Mouse (Mus musculus) G1E (cell line): ENCODE results near the gene Fbxw11. TPM values are rescaled to one million over a fixed set of nuclear protein-coding genes. Genes with fewer than 3 reads are reported as not detected.

ENCODE experiments used
- ATAC-seq: 2 replicates; pipeline ENCODE4 v1.8.0; 2016; ENCODE audit warnings: mild to moderate bottlenecking; ENCODE audit not compliant: insufficient number of reproducible peaks, poor library complexity, low FRiP score, severe bottlenecking; ENCODE audit errors: extremely low read depth
- DNase-seq: peaks from one replicate; pipeline ENCODE4 v3.0.0; 2012; ENCODE audit warnings: low spot score
- H3K27me3 ChIP-seq: 2 replicates; pipeline ENCODE4 v1.6.1; 2012; ENCODE audit warnings: mild to moderate bottlenecking, low read length, inconsistent platforms; ENCODE audit not compliant: insufficient read depth
- H3K36me3 ChIP-seq: replicated peaks from 2 replicates; pipeline ENCODE3; 2012; ENCODE audit warnings: mild to moderate bottlenecking, inconsistent platforms
- H3K4me1 ChIP-seq: 2 replicates; pipeline ENCODE4 v1.6.1; 2012; ENCODE audit warnings: low read depth, low read length, inconsistent platforms, mixed read lengths; ENCODE audit not compliant: insufficient read depth
- H3K4me3 ChIP-seq: 2 replicates; pipeline ENCODE4 v1.5.1; 2012; ENCODE audit warnings: low read depth, mild to moderate bottlenecking, inconsistent platforms, low read length, moderate library complexity, mixed read lengths
- H3K9me3 ChIP-seq: replicated peaks from 2 replicates; pipeline ENCODE4 v1.6.1; 2012; ENCODE audit warnings: inconsistent platforms
- CTCF ChIP-seq: IDR thresholded peaks from 2 replicates; pipeline ENCODE4 v1.5.1; 2012; ENCODE audit warnings: low read depth, low read length, inconsistent platforms, mixed read lengths
- GATA1 ChIP-seq: IDR thresholded peaks from 2 replicates; pipeline ENCODE4 v1.6.1; 2012; ENCODE audit warnings: borderline replicate concordance, low read length, inconsistent platforms, mixed read lengths
- GATA2 ChIP-seq: IDR thresholded peaks from 2 replicates; pipeline ENCODE4 v1.6.1; 2012; ENCODE audit warnings: low read depth, low read length, inconsistent platforms, borderline replicate concordance
- POLR2AphosphoS5 ChIP-seq: IDR thresholded peaks from 2 replicates; pipeline ENCODE4 v1.6.1; 2012; ENCODE audit warnings: low read depth, low read length, inconsistent platforms; ENCODE audit not compliant: insufficient replicate concordance
- TAL1 ChIP-seq: conservative IDR thresholded peaks from 2 replicates; pipeline ENCODE4 v1.6.1; 2012; ENCODE audit warnings: low read depth, low read length, inconsistent platforms, mixed read lengths
- polyA plus RNA-seq: library from polyadenylated mRNA; stranded (reverse); fragments of >175 nt; gene quantifications from 2 replicates; pipeline ENCODE4 v1.2.3, GENCODE M21; 2012
- total RNA-seq, 2 experiments: library from RNA; stranded (forward) in 1 of 2; stranded (reverse) in 1 of 2; fragments of 200-1000 nt in 1 of 2; fragments of >200 nt in 1 of 2; fragmentation: Nextera tagmentation in 1 of 2; gene quantifications; 2 replicates each; pipeline ENCODE4 v1.2.3; 2014 to 2017

Gene Fbxw11
- total and polyA plus RNA-seq, 3 experiments: 16.9 to 53.7 (median 39.8) TPM

DNA sequence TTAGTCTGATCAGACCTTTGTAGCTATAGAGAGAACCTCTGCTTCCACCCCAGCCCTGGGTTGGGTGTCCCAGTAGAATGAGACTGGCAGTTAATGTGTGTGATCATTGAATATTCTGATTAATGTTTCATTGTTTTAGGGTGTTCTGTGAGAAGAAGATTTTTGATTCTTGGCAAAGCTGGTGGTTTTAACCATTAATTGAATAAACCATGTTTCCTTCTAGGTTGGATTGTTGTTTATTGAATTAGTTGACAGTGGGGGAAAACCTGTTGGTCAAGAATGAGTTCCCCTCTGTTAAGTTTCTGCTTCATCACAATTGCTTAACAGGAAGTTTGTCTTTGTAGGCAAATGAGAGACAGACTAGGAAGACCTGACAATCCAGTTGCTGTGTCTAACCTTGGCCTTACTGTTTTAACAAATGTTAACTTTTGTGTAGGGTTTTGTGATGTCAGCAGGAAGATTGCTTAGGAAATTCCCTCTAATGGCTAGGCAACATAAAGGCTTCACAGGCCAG, 7.8 kb downstream of the Fbxw11 start:
- ATAC-seq: no peak
- DNase-seq: no peak
- Histone ChIP-seq H3K27me3 (no peaks in the 10 kb centered on the region), H3K36me3 (peaks cover 46% of the 10 kb centered on the region), H3K9me3 (no peaks in the 10 kb centered on the region), H3K4me1 (peaks cover 35% of the 10 kb centered on the region), H3K4me3 (no peak overlapping the region)
- TF ChIP-seq TAL1: no peak
- no peak for TF ChIP-seq GATA2
- no peak for TF ChIP-seq CTCF
- TF ChIP-seq POLR2AphosphoS5: no peak
- no peak for TF ChIP-seq GATA1

DNA sequence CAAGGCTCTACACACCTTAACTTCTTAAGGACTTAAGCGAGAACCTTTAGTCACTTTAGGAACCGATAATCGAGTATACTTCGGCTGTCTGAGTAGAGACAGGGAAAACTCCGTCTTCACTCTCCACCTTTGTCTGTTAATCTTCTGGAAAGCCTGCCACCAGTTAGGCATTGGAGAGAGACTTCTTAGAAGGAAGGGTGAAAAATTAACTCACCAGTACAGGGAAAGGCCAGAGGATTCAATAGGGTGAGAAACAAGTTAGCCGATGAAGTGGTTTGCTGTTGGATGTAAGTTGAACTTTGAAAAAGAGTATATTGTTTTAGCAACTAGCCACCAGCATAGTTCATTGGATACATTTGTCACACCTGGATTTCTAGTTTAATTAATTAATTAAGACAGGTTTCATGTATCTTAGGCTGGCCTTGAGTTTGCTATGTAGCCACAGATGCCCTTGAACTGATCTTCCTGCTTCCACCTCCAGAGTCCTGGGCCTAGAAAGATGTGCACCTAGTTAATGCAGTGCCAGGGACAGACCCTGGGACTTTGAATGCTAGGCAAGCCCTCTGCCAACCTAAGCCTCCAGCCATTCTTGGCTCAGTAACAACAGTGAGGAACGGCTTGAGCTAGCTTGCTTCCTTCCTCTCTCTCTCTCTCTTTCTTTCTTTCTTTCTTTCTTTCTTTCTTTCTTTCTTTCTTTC, 8.5 kb downstream of the Fbxw11 start:
- Histone ChIP-seq H3K4me1 (peaks cover 35% of the 10 kb centered on the region), H3K36me3 (peaks cover 46% of the 10 kb centered on the region), H3K9me3 (no peaks in the 10 kb centered on the region), H3K27me3 (no peaks in the 10 kb centered on the region), H3K4me3 (no peak overlapping the region)
- no peak for TF ChIP-seq GATA2
- no peak for TF ChIP-seq GATA1
- TF ChIP-seq TAL1: no peak
- no peak for TF ChIP-seq CTCF
- no peak for TF ChIP-seq POLR2AphosphoS5
- DNase-seq (no peak), ATAC-seq (no peak)

DNA sequence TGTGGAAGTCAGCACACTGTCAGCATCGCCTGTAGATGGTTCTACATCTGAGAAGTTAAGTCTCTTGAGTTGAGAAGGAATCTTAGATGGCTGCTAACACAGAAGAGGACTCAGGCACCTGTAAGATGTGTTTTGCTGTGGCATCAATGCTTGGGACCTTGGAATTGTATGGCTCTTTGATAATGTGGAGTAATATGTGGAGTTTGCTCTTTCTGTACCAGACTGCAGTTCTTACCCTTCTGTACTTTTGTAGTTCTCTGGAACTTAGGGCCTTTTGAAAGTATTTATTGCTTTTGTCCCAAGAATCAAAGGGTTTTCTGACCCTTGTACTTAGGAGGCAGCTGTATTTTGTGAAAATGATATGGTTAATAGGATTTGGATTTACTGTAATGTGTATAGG, 9.2 kb downstream of the Fbxw11 start:
- Histone ChIP-seq H3K4me1 (peaks cover 34% of the 10 kb centered on the region), H3K4me3 (no peak overlapping the region), H3K36me3 (peaks cover 44% of the 10 kb centered on the region), H3K27me3 (no peaks in the 10 kb centered on the region), H3K9me3 (no peaks in the 10 kb centered on the region)
- TF ChIP-seq CTCF (no peak), GATA2 (no peak), POLR2AphosphoS5 (no peak), TAL1 (no peak), GATA1 (no peak)
- DNase-seq: no peak
- ATAC-seq: no peak

DNA sequence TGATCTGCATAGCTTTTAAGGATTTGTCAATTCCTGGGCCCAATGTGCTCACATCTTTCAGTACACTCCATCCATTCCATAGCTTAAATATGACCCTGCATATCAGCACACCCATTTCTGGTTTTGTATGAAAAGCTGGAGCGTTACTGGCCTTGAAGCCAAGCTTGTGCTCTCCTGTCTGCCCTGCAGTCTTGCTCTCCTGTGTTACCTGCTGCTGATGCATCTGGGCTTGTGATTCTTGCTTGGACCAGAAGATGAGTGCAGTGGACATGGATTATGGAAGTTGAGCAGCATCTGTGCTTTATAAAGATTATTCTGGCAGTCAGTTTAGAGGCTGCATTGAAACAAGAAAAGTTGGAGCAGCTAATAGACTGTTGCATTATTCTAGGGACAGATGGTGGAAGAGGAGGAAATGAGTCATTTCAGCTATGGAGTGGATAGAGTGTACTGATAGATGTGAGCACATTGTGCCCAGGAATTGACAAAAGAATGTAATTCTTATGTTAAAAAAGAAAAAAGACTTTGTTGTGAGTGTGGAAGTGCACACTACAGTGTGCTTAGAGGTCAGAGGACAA, 19.6 kb downstream of the Fbxw11 start:
- no peak overlapping the region for H3K4me3 ChIP-seq
- no peak for DNase-seq
- no peaks in the 10 kb centered on the region for H3K27me3 ChIP-seq
- ATAC-seq: no peak
- H3K4me1 ChIP-seq: peaks cover 2% of the 10 kb centered on the region; the same call in 1 of the 2 replicates
- TF ChIP-seq CTCF (no peak), GATA1 (no peak), TAL1 (no peak), GATA2 (no peak), POLR2AphosphoS5 (no peak)
- H3K36me3 ChIP-seq: peaks cover 37% of the 10 kb centered on the region
- no peaks in the 10 kb centered on the region for H3K9me3 ChIP-seq

DNA sequence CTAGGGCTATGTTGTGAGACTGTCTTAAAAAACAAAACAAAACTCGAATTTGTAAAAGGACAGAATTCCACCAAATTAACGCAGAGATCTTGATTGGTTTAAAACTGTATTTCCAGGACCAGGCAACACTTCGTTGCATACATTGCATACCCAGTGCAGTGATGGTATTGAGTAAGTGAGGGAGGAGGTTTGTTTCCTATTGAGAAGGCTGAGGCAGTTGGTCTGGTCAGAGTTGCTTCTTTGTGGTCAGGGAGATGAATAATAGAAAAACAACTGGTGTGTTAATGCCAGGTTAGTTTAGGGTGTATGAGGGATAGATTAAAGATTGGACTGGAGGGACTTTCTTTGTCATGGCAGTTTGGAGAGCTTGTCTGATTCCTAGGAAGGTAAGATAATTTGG, 23.1 kb downstream of the Fbxw11 start:
- Histone ChIP-seq H3K9me3 (no peaks in the 10 kb centered on the region), H3K4me1 (peaks cover 5% of the 10 kb centered on the region; the same call in 1 of the 2 replicates), H3K27me3 (no peaks in the 10 kb centered on the region), H3K4me3 (no peak overlapping the region), H3K36me3 (peaks cover 45% of the 10 kb centered on the region)
- TF ChIP-seq GATA1 (no peak), POLR2AphosphoS5 (no peak), GATA2 (no peak), CTCF (no peak), TAL1 (no peak)
- DNase-seq: no peak
- ATAC-seq: no peak

DNA sequence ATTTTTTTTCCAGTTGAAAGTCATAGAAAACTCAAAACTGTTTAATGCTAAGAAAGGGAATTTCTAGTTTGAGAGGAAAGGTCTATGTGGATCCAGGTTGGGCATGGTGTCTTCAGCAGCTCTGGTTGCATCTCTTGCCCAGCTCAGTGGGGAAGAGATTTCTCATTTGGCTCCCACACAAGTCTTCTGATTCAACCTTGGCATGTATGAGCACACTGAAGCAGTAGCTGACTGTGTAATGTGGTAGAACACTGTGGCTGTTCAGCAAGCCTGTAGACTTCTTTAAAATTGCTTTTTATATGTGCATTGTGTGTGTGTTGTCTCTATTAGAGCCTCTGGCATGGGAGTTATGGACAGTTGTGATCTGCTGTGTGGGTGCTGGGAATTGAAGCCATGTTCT, 24.5 kb downstream of the Fbxw11 start:
- Histone ChIP-seq H3K27me3 (no peaks in the 10 kb centered on the region), H3K9me3 (no peaks in the 10 kb centered on the region), H3K36me3 (peaks cover 45% of the 10 kb centered on the region), H3K4me3 (no peak overlapping the region), H3K4me1 (peaks cover 16% of the 10 kb centered on the region)
- ATAC-seq: no peak
- DNase-seq: no peak
- TF ChIP-seq POLR2AphosphoS5 (no peak), GATA2 (no peak), TAL1 (no peak), CTCF (no peak), GATA1 (no peak)
